ENCODE assay signal across 32 mouse cellular contexts in genomic region chr10:36627952-36628351, GRCm38 (mm10).
DNase-seq lines count a peak whose midpoint lies in the region; ATAC-seq and TF ChIP-seq lines count a peak whose summit lies in the region.
"Had no signal": no experiment of that assay in that cellular context is flagged by ENCODE, and none has a peak within 500 bp of the region (broad histone marks: within the 10 kb centered on the region; RNA-seq: fewer than 3 reads in every experiment).

No protein-coding gene starts in this region.

- H3K4me3 ChIP-seq in heart, postnatal 0 days (ENCODE audit: low read depth, low read length): no peak overlapping the region
- H3K4me3 ChIP-seq: forebrain, embryonic 12.5 days; hindbrain, embryonic 12.5 days; intestine, embryonic 15.5 days; limb, embryonic 12.5 days; liver, embryonic 15.5 days; midbrain, embryonic 10.5 days; midbrain, embryonic 15.5 days had no signal

- TF ChIP-seq EP300 in heart, postnatal 0 days (IDR thresholded peaks at IDR 0.05; ENCODE audit: low read depth): no peak

- WGBS in heart, postnatal 0 days: 49% methylated on average over 4 of the region's 4 CpGs

- DNase-seq in frontal cortex, postnatal 14 days (ENCODE audit: low spot score in 2 of 2): no peak
- DNase-seq in heart, adult 18-20 months: peak; percentile 62 to 74
- no peak for DNase-seq in heart, postnatal 25 days (ENCODE audit: low spot score)
- peak; percentile 8 for DNase-seq in heart, postnatal 0 days (ENCODE audit: low spot score)
- DNase-seq in skeletal muscle tissue, adult 2 months (ENCODE audit: low read depth, low spot score): peak; percentile 77
- DNase-seq in natural killer cell, adult 2 months (ENCODE audit: low spot score in 2 of 2): no peak
- DNase-seq: adrenal gland, adult 2 months; adrenal gland, postnatal 36 days; cerebellum, postnatal 14 days; forebrain, postnatal 0 days; kidney, adult 8-10 months; kidney, postnatal 4 days; layer of hippocampus, postnatal 36 days; lung, embryonic 14.5 days; lung, postnatal 14 days; right cerebral cortex, postnatal 25 days; thymus, adult 18-20 months; thymus, postnatal 36 days had no signal

- H3K36me3 ChIP-seq in heart, postnatal 0 days (replicated peaks; ENCODE audit: control insufficient read depth, insufficient read depth, low read length): no peaks in the 10 kb centered on the region
- H3K36me3 ChIP-seq: forebrain, embryonic 12.5 days; hindbrain, embryonic 12.5 days; intestine, embryonic 15.5 days; limb, embryonic 12.5 days; liver, embryonic 15.5 days; midbrain, embryonic 10.5 days; midbrain, embryonic 15.5 days had no signal

- H3K9me3 ChIP-seq in heart, postnatal 0 days (replicated peaks; ENCODE audit: control insufficient read depth, low read length): no peaks in the 10 kb centered on the region
- H3K9me3 ChIP-seq: forebrain, embryonic 12.5 days; hindbrain, embryonic 12.5 days; intestine, embryonic 15.5 days; limb, embryonic 12.5 days; liver, embryonic 15.5 days; midbrain, embryonic 10.5 days; midbrain, embryonic 15.5 days had no signal

- no peaks in the 10 kb centered on the region; the same call in 1 of the 2 replicates for H3K4me1 ChIP-seq in heart, postnatal 0 days (ENCODE audit: control insufficient read depth, insufficient read depth)
- H3K4me1 ChIP-seq: forebrain, embryonic 12.5 days; hindbrain, embryonic 12.5 days; intestine, embryonic 15.5 days; limb, embryonic 12.5 days; liver, embryonic 15.5 days; midbrain, embryonic 15.5 days had no signal

- H3K27ac ChIP-seq in heart, postnatal 0 days (ENCODE audit: low read depth): no peak overlapping the region
- H3K27ac ChIP-seq: forebrain, embryonic 12.5 days; hindbrain, embryonic 12.5 days; hindbrain, postnatal 0 days; intestine, embryonic 15.5 days; kidney, postnatal 0 days; limb, embryonic 12.5 days; liver, embryonic 15.5 days; midbrain, embryonic 10.5 days; midbrain, embryonic 15.5 days; stomach, postnatal 0 days had no signal

- intact Hi-C loops in heart, postnatal 25 days (cut with DNase I): no loop called here

- H3K9ac ChIP-seq in heart, postnatal 0 days (replicated peaks; ENCODE audit: low read depth, low read length): no peak overlapping the region
- H3K9ac ChIP-seq: forebrain, embryonic 12.5 days; forebrain, postnatal 0 days; hindbrain, embryonic 12.5 days; intestine, embryonic 15.5 days; limb, embryonic 12.5 days; liver, embryonic 15.5 days; lung, embryonic 14.5 days; midbrain, embryonic 15.5 days had no signal

- peak; percentile 59; the same call in 1 of the 2 replicates for ATAC-seq in frontal cortex, adult (ENCODE audit: low TSS enrichment)
- no peak for ATAC-seq in heart, postnatal 0 days (ENCODE audit: insufficient read depth, low read depth)
- ATAC-seq in megakaryocyte-erythroid progenitor cell, adult 5-6 weeks (replicated peaks; ENCODE audit: low FRiP score, low TSS enrichment, poor library complexity, severe bottlenecking): no peak
- ATAC-seq: activated CD4-positive, CD25-positive, alpha-beta regulatory T cell, adult 4 months; forebrain, postnatal 0 days; hindbrain, postnatal 0 days; intestine, embryonic 15.5 days; midbrain, embryonic 15.5 days had no signal

- TF ChIP-seq CTCF in heart, postnatal 0 days (IDR thresholded peaks at IDR 0.05; ENCODE audit: low read depth): no peak

- H3K4me2 ChIP-seq in heart, postnatal 0 days (ENCODE audit: low read depth, low read length): no peak overlapping the region
- H3K4me2 ChIP-seq: forebrain, embryonic 12.5 days; hindbrain, embryonic 12.5 days; intestine, embryonic 15.5 days; limb, embryonic 12.5 days; liver, embryonic 15.5 days; lung, embryonic 14.5 days; midbrain, embryonic 15.5 days had no signal

- H3K27me3 ChIP-seq in heart, postnatal 0 days (ENCODE audit: control insufficient read depth, insufficient read depth, low read length): no peaks in the 10 kb centered on the region
- H3K27me3 ChIP-seq: CH12.LX; forebrain, embryonic 12.5 days; hindbrain, embryonic 12.5 days; intestine, embryonic 15.5 days; limb, embryonic 12.5 days; liver, embryonic 15.5 days; midbrain, embryonic 15.5 days had no signal

Comparison
In these comparisons a context has a peak if more than half of its experiments do, and no peak if none do; other contexts are left out.
1. DNase-seq: peak in heart, adult 18-20 months (2 of 2), heart, postnatal 0 days (single experiment) and skeletal muscle tissue, adult 2 months (single experiment); none in frontal cortex, postnatal 14 days (0 of 2), heart, postnatal 25 days (single experiment) and natural killer cell, adult 2 months (0 of 2).